ENCODE assay signal across 8 mouse cellular contexts in the genomic region with DNA sequence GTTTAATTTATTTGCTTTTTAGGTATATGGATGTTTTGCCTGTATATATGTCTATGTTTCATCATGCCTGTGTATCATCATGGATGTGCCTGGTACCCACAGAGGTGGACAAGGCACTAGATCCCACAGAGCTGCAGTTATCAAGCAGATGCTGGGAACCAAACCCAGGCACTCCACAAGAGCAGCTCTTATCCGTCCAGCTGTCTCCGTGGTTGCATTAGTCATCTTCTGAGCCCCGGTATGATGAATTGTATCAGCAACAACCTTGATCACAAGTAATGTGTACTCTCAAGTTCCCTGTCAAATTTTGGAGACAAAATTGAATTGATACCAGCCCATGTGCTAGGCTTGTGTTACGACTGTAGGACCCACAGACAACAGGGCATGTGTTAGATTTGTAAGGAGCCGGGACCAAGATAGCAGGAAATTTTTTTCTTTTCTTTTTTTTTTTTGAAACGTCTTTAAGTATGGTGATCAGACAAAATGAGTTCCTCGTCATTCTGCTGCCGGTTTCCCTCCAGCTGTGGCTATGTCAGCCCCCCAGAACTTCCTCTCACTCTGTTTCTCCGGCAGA. TPM values are rescaled to one million over a fixed set of nuclear protein-coding genes. Genes with fewer than 3 reads are reported as not detected.
DNase-seq lines count a peak whose midpoint lies in the region; TF ChIP-seq lines count a peak whose summit lies in the region.

No protein-coding gene starts in this region.

- peaks cover 33% of the 10 kb centered on the region for H3K4me1 ChIP-seq in heart, embryonic 10.5 days
- H3K4me1 ChIP-seq in E14TG2a.4 (replicated peaks; ENCODE audit: low read depth, low read length), result peaks cover 31% of the 10 kb centered on the region
- H3K4me1 ChIP-seq in hindbrain, embryonic 10.5 days (replicated peaks), result peaks cover 28% of the 10 kb centered on the region
- H3K4me1 ChIP-seq in megakaryocyte, embryonic 14.5 days, result peaks cover 80% of the 10 kb centered on the region

- no peak for DNase-seq in heart, embryonic 10.5 days (ENCODE audit: low spot score)
- no peak for DNase-seq in heart, adult 18-20 months
- DNase-seq in hindbrain, embryonic 10.5 days (ENCODE audit: low spot score), result no peak
- DNase-seq in right cerebral cortex, postnatal 10 days (ENCODE audit: low spot score in 2 of 2), result no peak
- DNase-seq in layer of hippocampus, postnatal 10 days (ENCODE audit: low spot score in 2 of 2), result no peak
- DNase-seq in frontal cortex, postnatal 36 days (ENCODE audit: low spot score in 2 of 2), result no peak

- peak overlapping the region; percentile 88 for H3K27ac ChIP-seq in heart, embryonic 10.5 days
- peak overlapping the region; percentile 76 for H3K27ac ChIP-seq in hindbrain, embryonic 10.5 days

- TF ChIP-seq CTCF in E14TG2a.4 (conservative IDR thresholded peaks at IDR 0.05; ENCODE audit: low read length), result no peak

- no peaks in the 10 kb centered on the region for H3K9me3 ChIP-seq in heart, embryonic 10.5 days
- peaks cover 16% of the 10 kb centered on the region for H3K9me3 ChIP-seq in E14TG2a.4 (ENCODE audit: low read length)
- no peaks in the 10 kb centered on the region for H3K9me3 ChIP-seq in hindbrain, embryonic 10.5 days
- H3K9me3 ChIP-seq in megakaryocyte, embryonic 14.5 days, result peaks cover 26% of the 10 kb centered on the region

- 0 out of 2 replicates have a peak, but pooled peaks cover 2% of the 10 kb centered on the region for H3K36me3 ChIP-seq in heart, embryonic 10.5 days
- no peaks in the 10 kb centered on the region for H3K36me3 ChIP-seq in E14TG2a.4 (ENCODE audit: insufficient read depth, low read length)
- H3K36me3 ChIP-seq in hindbrain, embryonic 10.5 days, result no peaks in the 10 kb centered on the region
- peaks cover 38% of the 10 kb centered on the region for H3K36me3 ChIP-seq in megakaryocyte, embryonic 14.5 days (replicated peaks; ENCODE audit: low read length)

- WGBS in heart, embryonic 10.5 days, result 26% methylated on average over 9 of the region's 9 CpGs
- WGBS in hindbrain, embryonic 10.5 days, result 61% methylated on average over 9 of the region's 9 CpGs

- H3K4me3 ChIP-seq in heart, embryonic 10.5 days, result peak overlapping the region; percentile 55
- peak overlapping the region; percentile 56 for H3K4me3 ChIP-seq in E14TG2a.4 (replicated peaks; ENCODE audit: low read length)
- H3K4me3 ChIP-seq in hindbrain, embryonic 10.5 days, result peak overlapping the region; percentile 34; the same call in 1 of the 2 replicates
- peak overlapping the region; percentile 93 for H3K4me3 ChIP-seq in megakaryocyte, embryonic 14.5 days (replicated peaks)

- H3K27me3 ChIP-seq in heart, embryonic 10.5 days (ENCODE audit: insufficient read depth, poor library complexity, severe bottlenecking), result no peaks in the 10 kb centered on the region
- H3K27me3 ChIP-seq in E14TG2a.4 (ENCODE audit: insufficient read depth, low read length), result peaks cover 36% of the 10 kb centered on the region
- no peaks in the 10 kb centered on the region for H3K27me3 ChIP-seq in hindbrain, embryonic 10.5 days (ENCODE audit: insufficient read depth, poor library complexity, severe bottlenecking)
- H3K27me3 ChIP-seq in megakaryocyte, embryonic 14.5 days (replicated peaks), result no peaks in the 10 kb centered on the region

RNA-seq across cellular contexts. Expression of a gene that starts 19.1 kb away (rescaled TPM):
- polyA plus RNA-seq in heart, embryonic 10.5 days (2016; fragmentation: Nextera tagmentation; extraction: Ambion mirVana), result 4.3 and 4.5 TPM in 2 replicates
- 10 to 100 TPM; 12.6 TPM for total RNA-seq in heart, adult 18-20 months (2021)
- 5.1 and 7.5 TPM in 2 replicates for polyA plus RNA-seq in hindbrain, embryonic 10.5 days (2016; fragmentation: Nextera tagmentation; extraction: Ambion mirVana)
- polyA plus RNA-seq in megakaryocyte, embryonic 14.5 days (2012; ENCODE audit: insufficient read depth, low replicate concordance), result 15.7 and 31.2 TPM in 2 replicates
- total RNA-seq in layer of hippocampus, postnatal 10 days (2021), result 1 to 10 TPM; 7.9 to 9.6 TPM

Comparison
In these comparisons a context has a peak if more than half of its experiments do, and no peak if none do; other contexts are left out.
1. H3K4me3 ChIP-seq: peak in every context shown above with its lines; median percentile 93 in megakaryocyte, embryonic 14.5 days; 56 in E14TG2a.4; 55 in heart, embryonic 10.5 days; 34 in hindbrain, embryonic 10.5 days.